ENCODE assay signal across 25 mouse cellular contexts in the genomic region with DNA sequence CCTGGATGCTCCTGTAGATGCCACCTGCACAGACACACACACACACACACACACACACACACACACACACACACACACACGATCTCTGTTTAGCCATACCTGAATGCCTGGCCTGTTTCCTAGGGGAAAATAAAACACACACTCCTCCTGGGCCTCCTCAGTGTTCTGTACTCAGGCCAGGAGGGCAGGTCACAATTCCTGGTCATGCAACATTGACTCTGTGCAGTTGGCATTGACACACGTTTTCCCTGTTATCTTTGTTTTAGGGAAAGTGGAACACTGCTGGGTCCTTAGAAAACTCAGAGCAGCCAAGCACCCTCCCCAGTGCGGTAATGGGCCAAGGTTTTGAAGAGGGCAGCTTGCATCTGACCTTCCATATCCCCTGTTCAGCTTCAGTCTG.
DNase-seq lines count a peak whose midpoint lies in the region; ATAC-seq lines count a peak whose summit lies in the region.
"Had no signal": no experiment of that assay in that cellular context is flagged by ENCODE, and none has a peak within 500 bp of the region (broad histone marks: within the 10 kb centered on the region; RNA-seq: fewer than 3 reads in every experiment).

No protein-coding gene starts in this region.

- no peak overlapping the region for H3K4me2 ChIP-seq in heart, embryonic 11.5 days
- H3K4me2 ChIP-seq: embryonic facial prominence, embryonic 13.5 days; forebrain, embryonic 12.5 days; forebrain, embryonic 15.5 days; heart, embryonic 13.5 days; hindbrain, embryonic 12.5 days; hindbrain, embryonic 15.5 days had no signal

- no peaks in the 10 kb centered on the region for H3K9me3 ChIP-seq in heart, embryonic 11.5 days (replicated peaks; ENCODE audit: control insufficient read depth, low read length)
- H3K9me3 ChIP-seq: embryonic facial prominence, embryonic 10.5 days; embryonic facial prominence, embryonic 13.5 days; forebrain, embryonic 12.5 days; forebrain, embryonic 15.5 days; heart, embryonic 13.5 days; hindbrain, embryonic 12.5 days; hindbrain, embryonic 15.5 days had no signal

- peak; percentile 16 to 33 for DNase-seq in heart, adult 18-20 months
- DNase-seq in heart, postnatal 4 days: peak; percentile 14
- DNase-seq in heart, adult 8-10 months (ENCODE audit: low spot score): no peak
- DNase-seq in kidney, adult 9 months: peak; percentile 17
- no peak for DNase-seq in kidney, postnatal 4 days
- DNase-seq in lung, postnatal 10 days: peak; percentile 2
- DNase-seq in lung, postnatal 4 days: no peak
- DNase-seq: adrenal gland, adult 8-10 months; adrenal gland, postnatal 25 days; cerebellum, adult 11-12 months; cerebellum, adult 8-10 months; cerebellum, postnatal 10 days; cerebellum, postnatal 36 days; embryo, embryonic 11 days; gastrocnemius, postnatal 25 days had no signal

- ATAC-seq in heart, embryonic 11.5 days (replicated peaks; ENCODE audit: insufficient number of reproducible peaks, low FRiP score, low TSS enrichment): no peak
- ATAC-seq: activated CD4-positive, CD25-positive, alpha-beta regulatory T cell, adult 4 months; forebrain, embryonic 15.5 days had no signal

- no peaks in the 10 kb centered on the region for H3K27me3 ChIP-seq in heart, embryonic 11.5 days (ENCODE audit: control insufficient read depth, insufficient read depth, low read length)
- H3K27me3 ChIP-seq: forebrain, embryonic 15.5 days; hindbrain, embryonic 15.5 days had no signal

- H3K27ac ChIP-seq in heart, embryonic 11.5 days (ENCODE audit: low read depth, low read length): no peak overlapping the region
- H3K27ac ChIP-seq: embryonic facial prominence, embryonic 10.5 days; embryonic facial prominence, embryonic 13.5 days; forebrain, embryonic 12.5 days; forebrain, embryonic 15.5 days; heart, embryonic 13.5 days; hindbrain, embryonic 12.5 days; hindbrain, embryonic 15.5 days had no signal

- 65% methylated on average over 3 of the region's 3 CpGs for WGBS in heart, embryonic 11.5 days (ENCODE audit: insufficient replicate concordance)

- H3K36me3 ChIP-seq in heart, embryonic 11.5 days (ENCODE audit: control insufficient read depth, insufficient read depth, low read length): no peaks in the 10 kb centered on the region
- H3K36me3 ChIP-seq: embryonic facial prominence, embryonic 10.5 days; embryonic facial prominence, embryonic 13.5 days; forebrain, embryonic 12.5 days; forebrain, embryonic 15.5 days; heart, embryonic 13.5 days; hindbrain, embryonic 12.5 days; hindbrain, embryonic 15.5 days had no signal

- no peaks in the 10 kb centered on the region for H3K4me1 ChIP-seq in heart, embryonic 11.5 days (ENCODE audit: control insufficient read depth, insufficient read depth, low read length)
- H3K4me1 ChIP-seq: embryonic facial prominence, embryonic 10.5 days; embryonic facial prominence, embryonic 13.5 days; forebrain, embryonic 12.5 days; heart, embryonic 13.5 days; hindbrain, embryonic 12.5 days; hindbrain, embryonic 15.5 days had no signal

- no peak overlapping the region for H3K9ac ChIP-seq in heart, embryonic 11.5 days (ENCODE audit: low read depth, low read length)
- H3K9ac ChIP-seq: embryonic facial prominence, embryonic 13.5 days; forebrain, embryonic 12.5 days; forebrain, embryonic 15.5 days; heart, embryonic 13.5 days; hindbrain, embryonic 12.5 days; hindbrain, embryonic 15.5 days had no signal

- no peak overlapping the region for H3K4me3 ChIP-seq in heart, embryonic 11.5 days (ENCODE audit: low read depth, low read length)
- H3K4me3 ChIP-seq: embryonic facial prominence, embryonic 10.5 days; embryonic facial prominence, embryonic 13.5 days; erythroblast, embryonic 14.5 days; forebrain, embryonic 12.5 days; forebrain, embryonic 15.5 days; heart, embryonic 13.5 days; hindbrain, embryonic 12.5 days; hindbrain, embryonic 15.5 days had no signal

Comparison
In these comparisons a context has a peak if more than half of its experiments do, and no peak if none do; other contexts are left out.
1. DNase-seq: peak in heart, adult 18-20 months (2 of 2), heart, postnatal 4 days (single experiment), kidney, adult 9 months (single experiment) and lung, postnatal 10 days (single experiment); none in heart, adult 8-10 months (single experiment), kidney, postnatal 4 days (0 of 2) and lung, postnatal 4 days (0 of 2).